Mouse (Mus musculus) heart, postnatal 0 days (tissue): ENCODE measurements around the gene Rad54l2. TPM values are rescaled to one million over a fixed set of nuclear protein-coding genes. Genes with fewer than 3 reads are reported as not detected.

Experiments
- ATAC-seq: fragments of 200-750 bp; cut with Nextera tagmentation; 2 replicates; pipeline ENCODE4 v1.8.0; 2017; ENCODE audit warnings: low read depth, moderate number of reproducible peaks, moderate library complexity; ENCODE audit not compliant: insufficient read depth
- DNase-seq: peaks from one replicate; pipeline ENCODE4 v3.0.0-alpha.2; 2016; ENCODE audit warnings: low spot score
- H3K27ac ChIP-seq: fragments of 300-500 bp; sonication (generic); 2 replicates; pipeline ENCODE4 v1.5.1; 2014; ENCODE audit warnings: low read depth, mild to moderate bottlenecking
- H3K27me3 ChIP-seq: fragments of 300-500 bp; sonication (generic); 2 replicates; pipeline ENCODE4 v1.6.1; 2014; ENCODE audit warnings: low read length, mixed read lengths; ENCODE audit not compliant: control insufficient read depth, insufficient read depth
- H3K36me3 ChIP-seq: fragments of 300-500 bp; sonication (generic); replicated peaks from 2 replicates; pipeline ENCODE4 v1.6.1; 2014; ENCODE audit warnings: low read length, mixed read lengths; ENCODE audit not compliant: control insufficient read depth, insufficient read depth
- H3K4me1 ChIP-seq: fragments of 300-500 bp; sonication (generic); 2 replicates; pipeline ENCODE4 v1.6.1; 2014; ENCODE audit warnings: antibody characterized with exemption; ENCODE audit not compliant: control insufficient read depth, insufficient read depth
- H3K4me2 ChIP-seq: fragments of 300-500 bp; sonication (generic); 2 replicates; pipeline ENCODE4 v1.6.1; 2014; ENCODE audit warnings: low read depth, mild to moderate bottlenecking, low read length, moderate library complexity
- H3K4me3 ChIP-seq: fragments of 300-500 bp; sonication (generic); 2 replicates; pipeline ENCODE4 v1.5.1; 2014; ENCODE audit warnings: low read depth, low read length
- H3K9ac ChIP-seq: fragments of 300-500 bp; sonication (generic); replicated peaks from 2 replicates; pipeline ENCODE4 v1.6.1; 2014; ENCODE audit warnings: low read depth, low read length, mixed read lengths
- H3K9me3 ChIP-seq: fragments of 300-500 bp; sonication (generic); replicated peaks from 2 replicates; pipeline ENCODE4 v1.6.1; 2016; ENCODE audit warnings: low read length; ENCODE audit not compliant: control insufficient read depth
- CTCF ChIP-seq: IDR thresholded peaks from 2 replicates; pipeline ENCODE4 v1.5.1; 2016; ENCODE audit warnings: antibody characterized with exemption, control low read depth, low read depth
- EP300 ChIP-seq: IDR thresholded peaks from 2 replicates; pipeline ENCODE4 v1.6.1; 2016; ENCODE audit warnings: antibody characterized with exemption, low read depth
- WGBS: fragments of 180-500 bp; shearing (Covaris S2); extraction: QIAGEN DNeasy Blood & Tissue Kit; methylation state at CpG from one replicate; pipeline ENCODE4 v1.1.7; 2014; 5-methylcytosine and 5-hydroxymethylcytosine counted together
- polyA plus RNA-seq: library from polyadenylated mRNA; unstranded; fragments of >200 nt; fragmentation: Nextera tagmentation; extraction: Ambion mirVana; gene quantifications from 2 replicates; pipeline ENCODE4 v1.2.1, GENCODE M21; 2015
- total RNA-seq: library from RNA; depleted of rRNA; stranded (reverse); fragments of >200 nt; gene quantifications from 2 replicates; pipeline ENCODE4 v1.2.3, GENCODE M21; 2014; ENCODE audit warnings: low replicate concordance

Gene Rad54l2
- total and polyA plus RNA-seq, 2 experiments from 2014 or later, result 1.9 to 10.8 TPM

DNA sequence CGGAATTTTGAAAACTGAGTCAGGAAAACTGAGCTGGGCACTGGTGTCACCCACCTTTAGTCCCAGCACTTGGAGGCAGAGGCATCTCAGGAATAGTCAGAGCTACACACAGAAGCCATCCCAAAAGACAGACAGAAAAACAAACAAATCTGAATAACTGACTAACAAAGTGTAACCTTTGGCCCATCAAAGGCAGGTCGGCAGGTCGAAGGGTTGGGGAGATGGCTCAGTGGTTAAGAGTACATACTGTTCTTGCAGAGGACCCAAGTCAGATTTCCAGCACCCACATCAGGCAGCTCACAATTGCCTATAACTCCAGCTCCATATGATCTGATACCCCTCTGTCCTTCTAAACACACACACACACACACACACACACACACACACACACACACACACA is 3.8 kb downstream of the Rad54l2 start:
- Histone ChIP-seq H3K27me3 (no peaks in the 10 kb centered on the region), H3K9ac (no peak overlapping the region), H3K4me2 (no peak overlapping the region), H3K9me3 (no peaks in the 10 kb centered on the region), H3K36me3 (no peaks in the 10 kb centered on the region), H3K4me1 (peaks cover 13% of the 10 kb centered on the region; the same call in 1 of the 2 replicates), H3K4me3 (no peak overlapping the region), H3K27ac (no peak overlapping the region)
- WGBS, result 71% methylated on average over 3 of the region's 3 CpGs
- ATAC-seq, result no peak
- no peak for TF ChIP-seq EP300
- TF ChIP-seq CTCF, result no peak
- no peak for DNase-seq

GRCm38 (mm10) chr9:106783554-106783953 is 5.4 kb downstream of the Rad54l2 start:
- no peak overlapping the region for H3K4me2 ChIP-seq
- TF ChIP-seq EP300, result no peak
- TF ChIP-seq CTCF, result no peak
- 94% methylated on average over 2 of the region's 2 CpGs for WGBS
- no peaks in the 10 kb centered on the region for H3K27me3 ChIP-seq
- no peak overlapping the region for H3K4me3 ChIP-seq
- no peak overlapping the region for H3K9ac ChIP-seq
- H3K4me1 ChIP-seq, result peaks cover 9% of the 10 kb centered on the region; the same call in 1 of the 2 replicates
- ATAC-seq, result no peak
- H3K27ac ChIP-seq, result no peak overlapping the region
- DNase-seq, result no peak
- no peaks in the 10 kb centered on the region for H3K36me3 ChIP-seq
- H3K9me3 ChIP-seq, result no peaks in the 10 kb centered on the region

DNA sequence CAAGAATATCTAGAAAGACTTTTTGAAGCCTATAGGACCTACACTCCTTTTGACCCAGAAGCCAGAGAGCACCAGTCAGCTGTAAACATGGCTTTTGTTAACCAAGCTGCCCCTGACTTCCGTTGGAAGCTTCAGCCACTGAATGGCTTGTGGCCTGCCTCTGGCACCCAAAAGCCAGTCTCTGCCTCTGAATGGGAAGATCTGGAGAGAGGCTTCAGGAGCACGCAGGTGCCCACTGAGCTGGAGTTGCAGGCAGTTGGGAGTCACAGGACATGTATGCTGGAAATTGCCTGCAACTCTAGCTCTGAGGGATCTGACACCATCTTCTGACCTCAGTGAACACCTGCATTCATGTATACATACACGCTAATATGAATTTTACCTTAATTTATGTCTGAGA is 8.9 kb downstream of the Rad54l2 start:
- ATAC-seq, result no peak
- Histone ChIP-seq H3K4me2 (no peak overlapping the region), H3K36me3 (no peaks in the 10 kb centered on the region), H3K4me1 (0 out of 2 replicates have a peak, but pooled peaks cover 2% of the 10 kb centered on the region), H3K27me3 (no peaks in the 10 kb centered on the region), H3K27ac (no peak overlapping the region), H3K4me3 (no peak overlapping the region), H3K9ac (no peak overlapping the region), H3K9me3 (no peaks in the 10 kb centered on the region)
- no peak for DNase-seq
- TF ChIP-seq EP300 (no peak), CTCF (no peak)
- 90% methylated on average over 3 of the region's 3 CpGs for WGBS

GRCm38 (mm10) chr9:106778319-106778718 is 10.7 kb downstream of the Rad54l2 start:
- no peak overlapping the region for H3K4me3 ChIP-seq
- 72% methylated on average over 4 of the region's 4 CpGs for WGBS
- H3K9ac ChIP-seq, result no peak overlapping the region
- H3K36me3 ChIP-seq, result no peaks in the 10 kb centered on the region
- TF ChIP-seq CTCF (no peak), EP300 (no peak)
- no peaks in the 10 kb centered on the region for H3K9me3 ChIP-seq
- no peaks in the 10 kb centered on the region for H3K27me3 ChIP-seq
- no peaks in the 10 kb centered on the region for H3K4me1 ChIP-seq
- no peak overlapping the region for H3K4me2 ChIP-seq
- DNase-seq, result no peak
- no peak for ATAC-seq
- H3K27ac ChIP-seq, result no peak overlapping the region

- no peak overlapping the region for H3K9ac ChIP-seq
- H3K4me2 ChIP-seq, result no peak overlapping the region
- no peak for DNase-seq
- H3K9me3 ChIP-seq, result no peaks in the 10 kb centered on the region
- WGBS, result 64% methylated on average over 3 of the region's 3 CpGs
- no peak for TF ChIP-seq CTCF
- no peak for TF ChIP-seq EP300
- H3K4me3 ChIP-seq, result no peak overlapping the region
- H3K27me3 ChIP-seq, result no peaks in the 10 kb centered on the region
- H3K4me1 ChIP-seq, result no peaks in the 10 kb centered on the region
- H3K27ac ChIP-seq, result no peak overlapping the region
- ATAC-seq, result no peak
- no peaks in the 10 kb centered on the region for H3K36me3 ChIP-seq
Measured at GRCm38 (mm10) chr9:106777423-106777822, 11.6 kb downstream of the Rad54l2 start.

DNA sequence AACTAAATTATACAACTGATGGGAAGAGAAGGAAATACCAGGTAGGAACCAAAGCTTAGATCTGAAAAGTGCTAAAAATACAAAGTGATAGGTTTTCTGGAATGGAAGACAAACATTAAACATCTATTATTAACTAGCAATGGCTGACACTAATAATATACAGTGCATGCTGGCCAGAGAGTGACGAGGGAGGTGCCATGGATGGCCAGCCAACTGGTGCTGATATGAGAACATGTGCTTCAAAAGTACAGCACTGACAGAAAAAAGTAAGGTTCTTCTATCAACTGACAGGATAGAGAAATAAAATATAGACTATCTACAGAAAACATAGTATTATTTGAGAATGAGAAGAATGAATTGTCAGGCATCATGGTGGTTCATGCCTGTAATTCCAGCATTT is 12.9 kb downstream of the Rad54l2 start:
- Histone ChIP-seq H3K27me3 (no peaks in the 10 kb centered on the region), H3K4me2 (no peak overlapping the region), H3K9me3 (no peaks in the 10 kb centered on the region), H3K27ac (no peak overlapping the region), H3K9ac (no peak overlapping the region), H3K4me3 (no peak overlapping the region), H3K4me1 (no peaks in the 10 kb centered on the region), H3K36me3 (no peaks in the 10 kb centered on the region)
- TF ChIP-seq CTCF, result no peak
- TF ChIP-seq EP300, result no peak
- WGBS, result 43% methylated on average over 1 of the region's 1 CpGs
- ATAC-seq, result no peak
- DNase-seq, result no peak
